Mouse (Mus musculus) embryonic facial prominence, embryonic 11.5 days (tissue): ENCODE measurements around the gene Nup35. TPM values are rescaled to one million over a fixed set of nuclear protein-coding genes. Genes with fewer than 3 reads are reported as not detected.
A peak's percentile ranks its signal among the peaks of the same experiment; 100 is the strongest.

Experiments
- ATAC-seq: fragments of 200-750 bp; cut with Nextera tagmentation; replicated peaks from 2 replicates; pipeline ENCODE4 v1.8.0; 2017; ENCODE audit warnings: low read depth; ENCODE audit not compliant: insufficient number of reproducible peaks, low FRiP score, low TSS enrichment
- DNase-seq: peaks from one replicate; pipeline ENCODE4 v3.0.0-alpha.2; 2015; ENCODE audit warnings: low spot score
- H3K27ac ChIP-seq: fragments of 300-500 bp; sonication (generic); replicated peaks from 2 replicates; pipeline ENCODE4 v1.5.1; 2014; ENCODE audit warnings: mild to moderate bottlenecking, low read depth, low read length, control low read depth
- H3K27me3 ChIP-seq: fragments of 300-500 bp; sonication (generic); 2 replicates; pipeline ENCODE4 v1.6.1; 2014; ENCODE audit warnings: mild to moderate bottlenecking, low read length, moderate library complexity, mixed read lengths; ENCODE audit not compliant: control insufficient read depth, insufficient read depth
- H3K36me3 ChIP-seq: fragments of 300-500 bp; sonication (generic); replicated peaks from 2 replicates; pipeline ENCODE4 v1.6.1; 2014; ENCODE audit warnings: low read depth, mild to moderate bottlenecking, low read length, moderate library complexity, mixed read lengths; ENCODE audit not compliant: control insufficient read depth, insufficient read depth
- H3K4me1 ChIP-seq: fragments of 300-500 bp; sonication (generic); 2 replicates; pipeline ENCODE4 v1.6.1; 2014; ENCODE audit warnings: low read length, mixed read lengths; ENCODE audit not compliant: control insufficient read depth, insufficient read depth
- H3K4me2 ChIP-seq: fragments of 300-500 bp; sonication (generic); 2 replicates; pipeline ENCODE4 v1.6.1; 2014; ENCODE audit warnings: low read depth, mild to moderate bottlenecking, control low read depth, low read length, moderate library complexity
- H3K4me3 ChIP-seq: fragments of 300-500 bp; sonication (generic); 2 replicates; pipeline ENCODE4 v1.5.1; 2014; ENCODE audit warnings: low read depth, low read length, control low read depth
- H3K9ac ChIP-seq: fragments of 300-500 bp; sonication (generic); replicated peaks from 2 replicates; pipeline ENCODE4 v1.6.1; 2014; ENCODE audit warnings: mild to moderate bottlenecking, control low read depth, low read length
- H3K9me3 ChIP-seq: fragments of 300-500 bp; sonication (generic); replicated peaks from 2 replicates; pipeline ENCODE4 v1.6.1; 2016; ENCODE audit warnings: mild to moderate bottlenecking, low read length, inconsistent platforms, mixed read lengths; ENCODE audit not compliant: control insufficient read depth
- WGBS: fragments of 180-500 bp; shearing (Covaris S2); extraction: QIAGEN DNeasy Blood & Tissue Kit; methylation state at CpG from one replicate; pipeline ENCODE4 v1.1.7; 2014; 5-methylcytosine and 5-hydroxymethylcytosine counted together
- polyA plus RNA-seq: library from polyadenylated mRNA; unstranded; fragments of >200 nt; fragmentation: Nextera tagmentation; extraction: Ambion mirVana; gene quantifications from 2 replicates; pipeline ENCODE4 v1.2.1, GENCODE M21; 2014

Nup35 gene
- polyA plus RNA-seq, result 67.0 and 68.2 TPM in 2 replicates

GRCm38 (mm10) chr2:80616854-80617737 is at the start of gene Nup35, which contains the start of gene Dusp19:
Nup35 (plus strand) TSS chr2:80617236.
Dusp19 (plus strand) TSS chr2:80617045.
- Histone ChIP-seq H3K4me1 (no peaks in the 10 kb centered on the region), H3K4me2 (peak within 1 kb of the TSS; percentile 79), H3K36me3 (no peaks in the 10 kb centered on the region), H3K9me3 (no peaks in the 10 kb centered on the region), H3K27ac (no peak within 1 kb of the TSS), H3K27me3 (no peaks in the 10 kb centered on the region), H3K9ac (peak within 1 kb of the TSS; percentile 70), H3K4me3 (peak within 1 kb of the TSS; percentile 60)
- peak; percentile 98 for ATAC-seq
- 3% methylated on average over 21 of the region's 21 CpGs for WGBS
- peak; percentile 96 for DNase-seq

- no peak overlapping the region for H3K9ac ChIP-seq
- H3K4me3 ChIP-seq, result no peak overlapping the region
- ATAC-seq (no peak), DNase-seq (no peak)
- H3K27ac ChIP-seq, result no peak overlapping the region
- H3K9me3 ChIP-seq, result no peaks in the 10 kb centered on the region
- no peak overlapping the region for H3K4me2 ChIP-seq
- no peaks in the 10 kb centered on the region for H3K4me1 ChIP-seq
- 93% methylated on average over 4 of the region's 4 CpGs for WGBS
- H3K27me3 ChIP-seq, result no peaks in the 10 kb centered on the region
- no peaks in the 10 kb centered on the region for H3K36me3 ChIP-seq
Measured at GRCm38 (mm10) chr2:80567411-80567810, 49.6 kb upstream of the Nup35 start.

- Histone ChIP-seq H3K27ac (no peak overlapping the region), H3K9ac (no peak overlapping the region), H3K4me1 (no peaks in the 10 kb centered on the region), H3K36me3 (no peaks in the 10 kb centered on the region), H3K9me3 (no peaks in the 10 kb centered on the region), H3K4me2 (no peak overlapping the region), H3K27me3 (no peaks in the 10 kb centered on the region), H3K4me3 (no peak overlapping the region)
- no peak for DNase-seq
- 77% methylated on average over 4 of the region's 4 CpGs for WGBS
- no peak for ATAC-seq
Measured at GRCm38 (mm10) chr2:80570656-80571055, 46.4 kb upstream of the Nup35 start.

GRCm38 (mm10) chr2:80577286-80577685 is 39.8 kb upstream of the Nup35 start:
- Histone ChIP-seq H3K27me3 (no peaks in the 10 kb centered on the region), H3K9me3 (no peaks in the 10 kb centered on the region), H3K4me3 (no peak overlapping the region), H3K9ac (no peak overlapping the region), H3K36me3 (no peaks in the 10 kb centered on the region), H3K27ac (no peak overlapping the region), H3K4me2 (no peak overlapping the region), H3K4me1 (no peaks in the 10 kb centered on the region)
- no peak for ATAC-seq
- no peak for DNase-seq
- WGBS, result 94% methylated on average over 1 of the region's 1 CpGs

GRCm38 (mm10) chr2:80579253-80579891 is 37.7 kb upstream of the Nup35 start:
- H3K4me1 ChIP-seq, result no peaks in the 10 kb centered on the region
- H3K27ac ChIP-seq, result no peak overlapping the region
- H3K9me3 ChIP-seq, result no peaks in the 10 kb centered on the region
- no peak for ATAC-seq
- peak overlapping the region; percentile 43 for H3K4me2 ChIP-seq
- H3K4me3 ChIP-seq, result peak overlapping the region; percentile 18; the same call in 1 of the 2 replicates
- no peak overlapping the region for H3K9ac ChIP-seq
- no peaks in the 10 kb centered on the region for H3K27me3 ChIP-seq
- DNase-seq, result no peak
- 43% methylated on average over 6 of the region's 6 CpGs for WGBS
- H3K36me3 ChIP-seq, result no peaks in the 10 kb centered on the region

GRCm38 (mm10) chr2:80580311-80580961 is 36.6 kb upstream of the Nup35 start:
- peak overlapping the region; percentile 98 for H3K9ac ChIP-seq
- under 1% methylated on average over 50 of the region's 65 CpGs for WGBS
- H3K36me3 ChIP-seq, result no peaks in the 10 kb centered on the region

GRCm38 (mm10) chr2:80581043-80581711 is 35.9 kb upstream of the Nup35 start, which contains the start of gene Nckap1:
Nckap1 (minus strand) TSS chr2:80581380.
- Histone ChIP-seq H3K9ac (peak within 1 kb of the TSS; percentile 98), H3K27me3 (no peaks in the 10 kb centered on the region), H3K4me2 (peak within 1 kb of the TSS; percentile 52), H3K9me3 (no peaks in the 10 kb centered on the region), H3K4me1 (no peaks in the 10 kb centered on the region), H3K27ac (peak within 1 kb of the TSS; percentile 95), H3K4me3 (peak within 1 kb of the TSS; percentile 93), H3K36me3 (no peaks in the 10 kb centered on the region)
- WGBS, result under 1% methylated on average over 43 of the region's 88 CpGs
- ATAC-seq (peak; percentile 93), DNase-seq (peak; percentile 86)

More at GRCm38 (mm10) chr2:80580311-80580961, 36.6 kb upstream of the Nup35 start:
- peak overlapping the region; percentile 95 for H3K27ac ChIP-seq
- H3K4me3 ChIP-seq, result peak overlapping the region; percentile 93
- ATAC-seq (peak; percentile 60), DNase-seq (peak; percentile 49)
- H3K4me1 ChIP-seq, result no peaks in the 10 kb centered on the region
- H3K27me3 ChIP-seq, result no peaks in the 10 kb centered on the region
- H3K4me2 ChIP-seq, result peak overlapping the region; percentile 52
- no peaks in the 10 kb centered on the region for H3K9me3 ChIP-seq
